Mouse (Mus musculus): ENCODE measurements around the gene Cxcr1.
A peak's percentile ranks its signal among the peaks of the same experiment; 100 is the strongest.

Gene Cxcr1

DNA sequence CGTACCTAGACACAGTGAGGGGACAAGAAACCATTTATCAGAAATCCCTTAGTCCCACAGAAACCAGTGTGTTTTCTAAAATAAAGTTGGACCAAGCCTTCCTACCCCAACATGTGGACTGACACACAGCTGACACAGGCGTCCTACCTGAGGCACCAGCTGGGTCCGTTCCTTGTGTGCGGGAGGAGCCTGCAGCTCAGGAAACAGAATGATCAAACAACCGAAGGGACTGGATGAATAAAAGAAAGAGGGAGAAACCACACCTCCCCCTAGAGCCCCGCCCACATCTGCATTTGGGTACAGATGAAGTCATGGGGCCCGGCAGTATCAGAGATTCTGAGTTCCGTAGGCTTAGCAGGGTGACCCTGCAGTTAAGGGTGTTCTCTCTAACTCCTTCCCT is at the start of gene Cxcr1:
Cxcr1 (minus strand) TSS at position 187 of the 400 bp plus-strand sequence.
- DNase-seq (ENCODE audit: low read depth, low spot score), result no peak

DNA sequence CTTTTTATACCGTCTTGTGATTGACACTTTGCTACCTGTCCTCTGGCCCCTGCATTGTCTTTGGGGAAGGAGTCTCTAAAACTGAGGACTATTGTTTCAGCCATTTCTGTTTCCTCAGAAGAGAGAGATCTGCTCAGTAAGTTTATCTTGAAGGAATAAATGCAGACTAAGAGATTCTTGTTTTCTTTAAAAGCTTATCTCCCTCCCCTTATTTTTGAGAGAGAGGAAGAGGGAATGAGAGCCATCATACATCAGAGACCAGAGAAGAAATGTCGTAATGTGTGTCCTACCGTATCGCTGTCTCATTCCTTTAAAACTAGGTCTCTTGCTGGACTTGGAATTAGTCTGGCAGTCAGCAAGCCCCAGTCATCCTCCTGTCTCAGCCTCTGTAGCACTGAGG is 46.4 kb upstream of the Cxcr1 start:
- DNase-seq (ENCODE audit: low read depth, low spot score), result no peak

DNA sequence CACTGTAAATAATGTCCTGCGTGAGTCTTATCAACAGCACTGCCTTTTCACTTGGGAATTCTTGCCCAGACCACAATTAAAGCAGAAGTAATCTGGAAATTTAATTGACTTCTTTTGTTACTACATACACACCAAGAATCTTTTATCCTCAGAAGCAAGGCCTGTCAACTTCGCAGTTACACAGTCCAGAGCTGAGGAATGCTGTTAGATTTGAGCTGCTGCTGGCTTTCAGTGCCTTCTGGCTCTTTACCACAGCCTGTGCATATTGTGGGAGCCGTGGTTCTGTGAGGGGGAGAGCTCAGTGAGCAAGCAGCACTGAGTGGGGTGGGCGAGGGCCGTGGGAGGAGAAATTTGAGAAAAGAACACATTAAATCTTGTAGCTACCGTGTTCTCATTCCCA is 45.9 kb upstream of the Cxcr1 start:
- DNase-seq (ENCODE audit: low read depth, low spot score), result no peak

DNA sequence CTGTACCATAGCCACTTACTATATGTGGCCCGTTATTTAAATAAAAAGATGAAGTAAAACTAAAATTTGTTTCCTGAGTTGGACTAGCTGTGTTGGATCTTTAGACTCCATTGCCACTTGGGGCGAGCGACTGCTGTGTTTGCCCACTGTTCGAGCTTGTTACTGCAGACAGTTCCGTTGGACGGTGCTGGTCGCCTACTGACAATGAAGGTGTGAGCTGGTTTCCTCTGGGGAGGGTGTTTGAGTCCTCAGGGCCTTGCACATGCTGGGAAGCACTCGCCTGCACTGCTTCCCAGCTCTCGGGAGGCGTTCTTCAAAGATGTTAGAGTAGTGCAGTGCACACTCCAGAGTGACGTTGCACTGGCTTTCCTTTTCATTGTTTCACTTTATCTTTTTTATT is 45.2 kb upstream of the Cxcr1 start:
- DNase-seq (ENCODE audit: low read depth, low spot score), result peak; percentile 36

DNA sequence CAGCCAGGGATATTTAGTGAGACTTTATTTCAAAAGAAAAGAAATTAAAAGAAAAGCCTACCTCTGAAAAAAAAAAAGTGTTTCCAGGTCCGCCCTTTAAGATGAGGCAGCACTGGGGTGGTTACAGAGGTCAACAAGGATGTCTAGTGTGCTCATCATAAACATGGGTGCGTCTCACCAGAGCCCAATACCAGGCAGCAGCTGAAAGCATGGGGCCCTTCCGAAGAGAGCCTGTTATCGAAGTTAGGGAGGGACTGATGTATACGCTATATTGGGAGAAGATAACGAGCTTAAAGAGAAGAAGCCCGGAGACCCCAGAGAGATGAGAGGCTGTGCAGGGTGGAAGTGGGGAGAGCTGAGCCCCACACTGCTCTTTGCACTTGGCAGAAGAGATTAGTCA is 44.7 kb upstream of the Cxcr1 start:
- DNase-seq (ENCODE audit: low read depth, low spot score), result no peak

DNA sequence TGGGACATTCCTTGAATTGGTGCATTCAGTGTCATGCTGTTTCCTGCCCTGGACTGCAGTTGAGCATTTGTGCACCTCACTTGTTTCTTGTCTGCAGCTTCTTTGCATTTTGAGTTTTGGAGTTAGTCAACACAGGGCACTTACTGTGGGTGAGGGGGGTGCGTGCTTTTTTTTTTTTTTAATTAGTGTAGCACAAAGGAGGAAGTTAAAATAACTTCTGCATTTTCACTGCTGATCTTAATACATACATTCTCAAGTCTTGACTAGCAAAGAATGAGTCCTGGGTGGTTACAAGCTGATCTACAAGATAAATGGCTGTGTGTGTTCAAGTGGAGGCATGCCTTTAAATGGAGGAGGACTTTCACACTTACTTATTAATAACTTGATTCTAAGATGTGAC is 43.7 kb upstream of the Cxcr1 start:
- no peak for DNase-seq (ENCODE audit: low read depth, low spot score)

DNA sequence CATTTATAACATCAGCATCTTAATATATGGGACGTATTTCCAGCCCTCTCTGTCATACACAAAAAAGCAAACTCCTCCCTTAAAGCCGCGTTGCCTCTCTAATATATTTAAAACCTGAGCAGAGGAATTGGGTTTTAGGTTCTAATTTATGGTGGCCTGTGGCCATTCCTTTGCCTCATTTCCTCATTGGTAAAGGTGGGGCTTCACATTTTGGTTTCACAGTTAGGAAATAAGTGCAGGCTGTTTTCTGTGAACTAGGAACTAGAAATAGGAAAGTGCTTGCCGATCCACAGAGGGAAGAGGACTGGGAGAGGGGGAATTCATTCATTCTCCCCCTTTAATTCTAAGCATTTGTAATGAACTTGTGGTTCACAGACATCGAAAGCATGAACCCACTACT is 43.2 kb upstream of the Cxcr1 start:
- no peak for DNase-seq (ENCODE audit: low read depth, low spot score)

DNA sequence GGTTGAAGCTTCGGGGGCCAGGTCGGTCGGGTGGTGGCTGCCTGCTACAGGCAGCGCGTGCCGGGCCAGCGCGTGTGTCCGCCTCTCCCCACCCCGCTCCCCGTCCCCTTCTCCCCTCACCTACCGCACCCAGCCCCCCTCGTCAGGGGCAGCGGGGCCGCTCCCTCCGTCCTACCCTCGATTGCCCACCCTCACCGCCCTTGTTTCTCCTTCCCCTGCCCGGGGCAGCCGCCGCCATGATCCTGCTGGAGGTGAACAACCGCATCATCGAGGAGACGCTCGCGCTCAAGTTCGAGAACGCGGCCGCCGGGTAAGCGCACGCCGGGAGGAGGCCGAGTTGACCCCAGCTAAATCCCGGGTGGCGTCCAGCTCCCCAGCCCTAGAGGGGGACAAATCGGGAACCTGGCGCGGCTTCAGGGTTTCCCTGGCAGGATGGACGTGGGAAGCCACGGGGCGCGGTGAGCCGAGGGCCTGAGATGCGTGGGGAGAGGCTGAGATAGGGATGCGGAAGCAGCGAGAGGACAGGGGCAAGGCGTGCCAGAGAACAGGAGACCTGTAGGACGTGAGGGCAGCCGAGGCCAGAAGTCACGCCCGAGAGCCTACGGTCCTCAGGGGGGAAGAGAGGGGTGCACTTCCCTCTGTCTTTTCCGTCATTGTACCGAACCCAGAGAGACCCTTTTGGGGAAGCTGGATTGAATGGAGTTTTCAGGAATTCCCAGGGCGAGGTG is 42.3 kb upstream of the Cxcr1 start:
- DNase-seq (ENCODE audit: low read depth, low spot score), result no peak

DNA sequence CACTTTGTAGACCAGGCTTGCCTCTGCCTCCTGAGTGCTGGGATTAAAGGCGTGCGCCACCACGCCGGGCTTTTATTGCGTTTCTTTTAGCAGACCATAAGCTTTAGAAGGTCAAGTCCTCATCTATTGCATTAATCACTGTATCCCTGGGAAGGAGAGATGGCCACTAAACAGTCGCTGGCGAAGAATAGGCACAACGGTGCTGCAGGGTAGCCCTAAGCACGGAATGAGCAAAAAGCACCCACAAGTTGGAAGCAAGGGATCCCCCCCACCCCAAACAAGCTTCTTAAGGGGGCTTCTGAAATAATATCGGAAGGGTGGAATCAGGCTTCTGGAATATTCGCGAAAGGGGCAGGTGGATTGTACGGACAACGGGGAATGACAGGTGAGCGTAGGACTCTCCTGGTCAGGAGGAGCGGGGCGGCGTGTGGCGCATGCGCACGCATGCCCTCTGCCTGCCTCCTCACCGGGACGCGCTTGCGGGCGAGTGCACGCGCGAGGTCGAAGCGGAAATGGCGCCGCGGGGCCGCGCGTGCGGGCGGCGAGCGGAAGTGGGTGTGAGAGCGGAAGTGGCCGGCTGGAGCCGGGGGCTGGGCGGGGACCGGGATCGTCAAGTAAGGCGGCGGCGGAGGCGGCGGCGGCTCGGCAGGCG is 41.6 kb upstream of the Cxcr1 start, which contains the start of gene Arpc2:
Arpc2 (plus strand) TSS at position 147 of the 652 bp plus-strand sequence.
- peak; percentile 98 for DNase-seq (ENCODE audit: low read depth, low spot score)

DNA sequence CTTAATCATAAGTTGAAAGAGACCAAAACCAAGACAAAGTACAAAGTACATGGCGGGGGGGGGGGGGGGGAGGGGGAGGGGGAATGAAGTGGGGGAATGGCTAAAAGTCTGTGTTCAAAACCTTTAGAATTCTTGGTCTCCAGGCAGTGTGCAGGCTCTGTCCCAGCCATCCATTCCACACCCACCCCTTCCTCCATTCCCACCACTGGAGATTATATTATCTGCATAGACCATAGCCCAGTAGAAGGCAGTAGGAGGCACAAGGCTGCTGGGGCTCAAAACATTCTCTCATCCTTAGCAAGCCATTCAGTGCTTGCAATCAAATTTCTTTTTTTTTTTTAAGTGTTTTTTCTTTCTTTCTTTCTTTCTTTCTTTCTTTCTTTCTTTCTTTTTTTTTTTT is 36.6 kb upstream of the Cxcr1 start:
- no peak for DNase-seq (ENCODE audit: low read depth, low spot score)

DNA sequence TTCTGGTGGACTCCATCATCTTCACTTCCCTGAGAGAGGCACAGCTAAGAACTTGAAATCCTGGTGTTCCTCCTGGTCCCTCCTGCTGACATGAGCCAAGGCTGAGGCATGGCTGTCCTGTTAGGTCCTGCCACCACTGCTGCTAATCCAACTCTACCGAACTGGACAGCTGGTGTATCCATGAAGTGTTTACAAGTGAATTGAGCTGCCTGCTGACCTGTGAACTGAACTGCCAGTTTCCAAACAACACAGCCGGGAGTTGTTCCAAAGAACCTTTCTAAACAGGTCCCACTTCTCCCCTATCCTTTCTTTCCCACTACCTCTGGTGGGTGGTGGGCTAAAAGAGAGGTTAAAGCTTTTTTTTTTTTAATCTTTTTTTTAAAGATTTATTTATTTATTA is 35.5 kb upstream of the Cxcr1 start:
- no peak for DNase-seq (ENCODE audit: low read depth, low spot score)

DNA sequence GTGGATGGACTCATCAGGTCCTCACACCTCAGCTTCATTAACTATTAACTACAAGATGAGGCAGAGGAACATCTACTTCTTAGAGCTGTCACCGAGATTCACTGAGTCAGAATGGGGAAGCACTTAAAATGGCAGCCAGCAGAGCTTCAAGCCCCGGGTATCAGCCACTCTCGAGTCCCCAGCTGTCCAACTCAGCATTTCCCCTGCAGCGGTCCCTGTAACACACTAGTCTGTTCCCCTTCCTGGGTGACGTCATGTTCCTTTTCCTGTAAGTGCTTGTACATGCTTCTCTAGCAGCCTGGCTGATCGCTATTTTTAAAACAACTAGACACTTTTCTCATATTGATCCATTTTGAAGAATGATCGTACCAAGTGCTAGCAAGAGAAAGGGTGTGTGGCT is 32.9 kb upstream of the Cxcr1 start:
- no peak for DNase-seq (ENCODE audit: low read depth, low spot score)

DNA sequence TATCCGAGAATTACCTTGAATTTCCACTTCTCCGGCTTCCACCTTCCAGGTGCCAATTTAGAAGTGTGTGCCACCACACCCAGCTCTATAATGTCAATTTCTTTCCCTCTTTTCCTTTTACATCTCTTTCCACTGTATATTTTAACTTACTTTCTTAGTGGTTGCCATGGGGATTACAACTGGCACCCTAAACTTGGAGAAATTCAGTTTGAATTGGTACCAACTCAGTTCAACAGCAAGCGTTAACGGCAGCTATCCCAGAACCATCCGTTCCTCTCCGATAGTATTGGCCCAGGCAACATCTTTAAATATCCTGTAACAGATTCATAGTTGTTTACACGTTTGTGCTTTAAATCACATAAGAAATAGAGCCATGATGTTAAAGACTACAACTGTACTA is 25.5 kb upstream of the Cxcr1 start:
- DNase-seq (ENCODE audit: low read depth, low spot score), result no peak

DNA sequence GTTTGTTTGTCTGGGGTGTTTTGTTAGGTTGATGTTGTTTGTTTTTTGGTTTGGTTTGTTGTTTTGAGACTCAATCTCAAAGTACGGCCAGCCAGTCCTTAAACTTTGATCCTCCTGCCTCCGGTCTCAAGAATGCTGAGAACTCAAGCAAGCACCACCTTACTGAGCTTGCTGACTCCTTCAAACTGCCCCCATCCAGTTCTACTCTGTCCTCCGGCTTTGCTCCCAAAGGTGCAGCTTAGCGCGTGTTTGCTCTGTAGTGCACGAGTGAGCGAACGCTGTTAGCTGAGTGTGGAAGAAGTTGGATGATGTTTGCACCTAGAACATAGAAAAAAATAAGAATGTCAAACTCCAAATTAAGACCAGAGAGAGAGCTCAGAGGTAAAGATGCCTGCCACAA is 14.5 kb upstream of the Cxcr1 start:
- no peak for DNase-seq (ENCODE audit: low read depth, low spot score)

DNA sequence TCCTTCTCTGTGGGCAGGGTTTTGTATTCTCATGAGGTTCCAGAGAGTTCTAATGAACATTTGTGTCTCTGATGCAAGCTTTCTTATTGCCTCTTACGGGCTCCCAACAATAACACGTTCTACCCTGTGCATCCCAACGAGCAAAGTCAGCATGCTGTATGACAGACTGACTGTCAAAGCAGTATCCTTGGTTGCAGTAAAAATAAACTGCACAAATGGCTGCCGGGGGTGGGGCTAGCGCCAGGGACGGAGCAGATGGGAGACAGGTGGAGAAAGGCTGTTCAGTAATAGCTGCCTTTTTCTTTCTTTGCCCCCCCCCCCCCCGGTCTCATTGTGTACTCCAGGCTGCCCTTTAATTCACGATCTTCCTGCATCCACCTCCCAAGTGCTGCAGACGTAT is 13.5 kb upstream of the Cxcr1 start:
- no peak for DNase-seq (ENCODE audit: low read depth, low spot score)

DNA sequence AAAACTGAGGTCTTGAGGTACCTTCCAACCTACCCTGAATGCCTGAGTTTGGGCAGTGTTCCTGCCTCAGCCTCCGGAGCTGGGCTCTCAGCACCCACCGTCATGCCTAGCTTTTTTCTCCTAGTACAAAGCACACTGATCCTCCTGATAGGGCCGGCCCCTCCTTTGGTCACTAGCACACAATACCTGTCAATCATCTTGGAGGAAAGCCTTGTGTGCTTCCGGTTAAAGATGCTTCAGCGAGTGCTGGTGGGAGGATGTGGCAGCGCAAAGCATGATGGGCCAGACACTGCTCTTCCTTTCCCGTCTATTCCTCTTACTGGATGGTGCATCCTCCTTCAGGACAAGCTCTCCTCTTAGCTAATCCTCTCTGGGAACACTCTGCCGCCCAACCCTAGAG is 12.2 kb upstream of the Cxcr1 start:
- DNase-seq (ENCODE audit: low read depth, low spot score), result peak; percentile 33

DNA sequence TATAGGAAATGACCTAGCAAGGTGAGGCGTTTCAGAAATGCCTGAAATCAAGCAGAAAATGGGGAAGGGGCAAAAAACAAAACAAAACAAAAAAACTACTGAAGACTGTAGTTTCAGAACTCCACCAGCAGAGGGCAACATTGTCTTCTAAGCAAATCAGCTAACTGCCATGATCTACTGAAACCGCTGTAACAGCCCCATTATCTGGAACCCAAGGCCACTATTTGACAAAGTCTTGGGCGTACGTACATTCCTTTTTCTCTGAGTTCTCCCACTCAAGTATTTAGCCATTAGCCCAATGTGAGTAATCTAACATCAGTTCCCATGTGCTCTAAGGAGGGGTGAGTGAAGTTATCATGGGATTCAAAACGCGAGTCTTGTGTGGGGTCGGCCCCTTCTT is 11.4 kb upstream of the Cxcr1 start:
- peak; percentile 85 for DNase-seq (ENCODE audit: low read depth, low spot score)

DNA sequence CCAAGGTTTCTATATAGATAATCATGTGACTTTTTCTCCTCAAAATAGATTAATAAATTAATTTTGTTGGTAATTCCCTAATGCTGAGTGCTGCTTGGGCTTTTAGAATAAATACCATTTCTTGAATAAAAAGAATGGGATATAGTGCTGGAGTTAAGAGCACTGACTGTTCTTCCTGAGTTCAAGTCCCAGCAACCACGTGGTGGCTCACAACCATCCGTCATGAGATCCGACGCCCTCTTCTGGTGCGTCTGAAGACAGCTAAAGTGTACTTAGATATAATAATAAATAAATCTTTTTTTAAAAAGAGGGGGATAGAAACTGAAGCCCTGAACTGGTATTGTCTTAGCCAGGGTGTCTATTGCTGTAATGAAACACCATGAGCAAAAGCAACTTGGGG is 9.0 kb upstream of the Cxcr1 start:
- peak; percentile 54 for DNase-seq (ENCODE audit: low read depth, low spot score)

DNA sequence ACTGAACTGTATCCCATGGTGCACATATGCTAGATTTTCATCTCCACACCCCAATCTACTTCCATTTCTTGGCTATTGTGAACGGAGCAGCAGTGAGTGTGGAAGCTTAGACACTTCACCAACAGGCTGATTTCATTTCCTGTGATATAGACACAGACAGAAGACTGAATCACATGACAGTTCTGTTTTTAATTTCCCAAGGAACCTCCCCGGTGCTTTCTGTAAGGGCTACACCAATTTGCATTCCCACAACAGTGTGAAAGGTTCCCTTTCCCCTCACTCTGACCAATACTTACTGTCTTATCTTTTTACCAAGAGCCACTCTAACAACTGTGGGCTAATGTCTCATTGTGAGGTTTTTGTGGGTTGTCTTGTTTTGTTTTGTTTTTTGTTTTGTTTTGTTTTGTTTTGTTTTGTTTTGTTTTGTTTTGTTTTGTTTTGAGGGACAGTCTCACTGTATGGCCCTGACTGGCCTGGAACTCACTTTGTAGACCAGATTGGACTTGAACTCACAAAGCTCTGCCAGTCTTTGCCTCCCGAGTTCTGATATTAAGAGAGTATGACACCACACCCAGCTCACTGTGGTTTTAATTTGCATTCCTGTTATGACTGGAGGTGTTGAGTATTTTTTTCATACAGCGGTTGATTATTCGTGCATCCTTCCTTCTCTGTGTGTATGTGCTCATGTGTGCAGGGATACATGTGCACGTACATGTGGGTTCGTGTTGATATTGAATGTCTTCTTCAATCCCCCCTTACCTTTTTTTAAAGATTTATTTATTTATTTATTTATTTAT is 6.8 kb upstream of the Cxcr1 start:
- no peak for DNase-seq (ENCODE audit: low read depth, low spot score)

DNA sequence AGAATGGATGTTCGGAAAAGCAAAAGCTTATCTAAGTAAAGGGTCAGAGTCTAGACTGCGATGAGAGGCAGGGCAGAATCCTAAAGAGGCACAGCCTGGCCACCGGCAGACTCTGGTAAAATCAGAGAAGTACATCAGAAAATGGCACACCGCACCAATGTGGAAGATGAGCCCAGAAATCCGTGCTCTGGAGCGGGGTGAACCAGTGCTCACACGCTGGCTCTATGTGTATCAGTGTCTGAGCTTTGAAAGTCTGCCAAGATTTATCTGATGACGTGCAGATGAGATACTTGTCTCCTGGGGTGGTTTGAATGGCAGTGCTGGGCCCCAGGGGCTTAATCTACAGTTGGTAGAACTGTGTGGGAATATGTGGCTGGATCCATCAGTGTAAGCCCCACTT is 4.6 kb upstream of the Cxcr1 start:
- no peak for DNase-seq (ENCODE audit: low read depth, low spot score)

DNA sequence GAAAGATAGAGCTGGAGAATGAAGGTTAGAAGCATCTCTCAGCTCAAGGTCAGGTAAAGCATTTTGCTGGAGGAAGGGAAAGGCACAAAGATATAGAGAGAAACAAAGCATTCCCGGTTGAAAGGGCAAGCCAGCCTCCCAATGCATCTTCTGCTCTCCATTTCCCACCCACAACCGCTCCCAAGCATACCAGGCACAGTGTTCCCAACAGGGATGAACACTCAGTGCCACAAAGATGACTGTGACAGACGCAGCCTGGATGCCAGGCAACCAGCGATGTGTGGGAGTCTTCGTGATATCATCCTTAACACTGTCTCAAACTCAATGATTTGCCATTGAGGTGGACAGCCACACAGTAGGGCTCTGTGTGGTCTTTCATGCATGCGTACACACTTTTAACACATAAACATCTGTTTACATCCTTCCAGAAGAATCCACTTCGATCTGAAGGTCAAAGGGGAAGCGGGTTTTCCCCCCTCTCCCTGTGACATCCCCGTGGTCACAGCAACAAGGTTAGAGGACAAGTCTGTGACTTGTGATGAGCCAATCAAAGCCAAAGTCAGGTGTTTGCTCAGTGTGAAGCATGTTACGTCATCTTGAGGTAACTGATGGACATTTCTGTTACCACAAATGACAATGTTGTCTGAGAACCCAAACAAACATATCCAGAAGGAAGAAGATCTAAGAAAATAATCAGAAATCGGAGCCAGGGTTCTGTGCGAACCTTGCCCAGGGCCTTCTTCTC is 3.5 kb upstream of the Cxcr1 start:
- DNase-seq (ENCODE audit: low read depth, low spot score), result no peak

Measured in ES-CJ7 (cell line).